Mouse (Mus musculus) limb, embryonic 14.5 days (tissue): Measurements from ENCODE around the gene Arfip1. TPM values are rescaled to one million over a fixed set of nuclear protein-coding genes. Genes with fewer than 3 reads are reported as not detected.

Source experiments
- ATAC-seq: fragments of 200-750 bp; cut with Nextera tagmentation; 2 replicates; pipeline ENCODE4 v1.8.0; 2017; ENCODE audit warnings: low read depth, moderate number of reproducible peaks, moderate TSS enrichment; ENCODE audit not compliant: low FRiP score
- DNase-seq: peaks from one replicate; pipeline ENCODE4 v3.0.0-alpha.2; 2015; ENCODE audit warnings: low spot score
- H3K27ac ChIP-seq: fragments of 300-500 bp; sonication (generic); replicated peaks from 2 replicates; pipeline ENCODE4 v1.5.1; 2014; ENCODE audit warnings: low read depth, mild to moderate bottlenecking, low read length, moderate library complexity, mixed read lengths
- H3K27me3 ChIP-seq: fragments of 300-500 bp; sonication (generic); 2 replicates; pipeline ENCODE4 v1.6.1; 2014; ENCODE audit warnings: low read length, mixed read lengths; ENCODE audit not compliant: control insufficient read depth, insufficient read depth
- H3K36me3 ChIP-seq: fragments of 300-500 bp; sonication (generic); 2 replicates; pipeline ENCODE4 v1.6.1; 2014; ENCODE audit warnings: mild to moderate bottlenecking, low read length, moderate library complexity, mixed read lengths; ENCODE audit not compliant: control insufficient read depth, insufficient read depth
- H3K4me1 ChIP-seq: fragments of 300-500 bp; sonication (generic); 2 replicates; pipeline ENCODE4 v1.6.1; 2014; ENCODE audit warnings: antibody characterized with exemption, low read length, mixed read lengths; ENCODE audit not compliant: control insufficient read depth, insufficient read depth
- H3K4me2 ChIP-seq: fragments of 300-500 bp; sonication (generic); replicated peaks from 2 replicates; pipeline ENCODE4 v1.6.1; 2014; ENCODE audit warnings: low read depth, mild to moderate bottlenecking, low read length, moderate library complexity; ENCODE audit not compliant: severe bottlenecking
- H3K4me3 ChIP-seq: fragments of 300-500 bp; sonication (generic); replicated peaks from 2 replicates; pipeline ENCODE4 v1.5.1; 2014; ENCODE audit warnings: low read length
- H3K9ac ChIP-seq: fragments of 300-500 bp; sonication (generic); 2 replicates; pipeline ENCODE4 v1.6.1; 2014; ENCODE audit warnings: mild to moderate bottlenecking, low read depth, low read length, moderate library complexity; ENCODE audit not compliant: severe bottlenecking
- H3K9me3 ChIP-seq: fragments of 300-500 bp; sonication (generic); 2 replicates; pipeline ENCODE4 v1.6.1; 2016; ENCODE audit warnings: low read length; ENCODE audit not compliant: control insufficient read depth
- POLR2A ChIP-seq: fragments of 200-500 bp; IDR thresholded peaks from 2 replicates; pipeline ENCODE4 v1.8.0; 2012; ENCODE audit warnings: inconsistent platforms, mild to moderate bottlenecking, moderate library complexity, borderline replicate concordance; ENCODE audit not compliant: insufficient read depth, insufficient read length; ENCODE audit errors: extremely low read depth
- WGBS: fragments of 180-500 bp; shearing (Covaris S2); extraction: QIAGEN DNeasy Blood & Tissue Kit; methylation state at CpG from one replicate; pipeline ENCODE4 v1.1.7; 2014; 5-methylcytosine and 5-hydroxymethylcytosine counted together
- polyA plus RNA-seq, 2 experiments: library from polyadenylated mRNA; depleted of rRNA in 1 of 2; stranded (reverse) in 1 of 2; unstranded in 1 of 2; fragments of >200 nt; fragmentation: Nextera tagmentation in 1 of 2; extraction: Ambion mirVana in 1 of 2; gene quantifications; 2 replicates each; pipeline versions ENCODE4 v1.2.1 to v1.2.3; 2012 to 2014

Arfip1 gene
- polyA plus RNA-seq, 2 experiments: 30.2 to 56.9 TPM

GRCm38 (mm10) chr3:84602759-84603158 lies 20.3 kb upstream of the Arfip1 start:
- no peak overlapping the region for H3K27ac ChIP-seq
- H3K27me3 ChIP-seq: no peaks in the 10 kb centered on the region
- 85% methylated on average over 2 of the region's 2 CpGs for WGBS
- no peak overlapping the region for H3K4me2 ChIP-seq
- no peak for TF ChIP-seq POLR2A
- no peak for ATAC-seq
- H3K4me1 ChIP-seq: no peaks in the 10 kb centered on the region
- no peak for DNase-seq
- H3K4me3 ChIP-seq: no peak overlapping the region
- no peak overlapping the region for H3K9ac ChIP-seq
- no peaks in the 10 kb centered on the region for H3K36me3 ChIP-seq
- no peaks in the 10 kb centered on the region for H3K9me3 ChIP-seq

GRCm38 (mm10) chr3:84601870-84602495 lies 19.6 kb upstream of the Arfip1 start:
- Histone ChIP-seq H3K36me3 (no peaks in the 10 kb centered on the region), H3K4me3 (no peak overlapping the region), H3K27ac (no peak overlapping the region), H3K4me1 (no peaks in the 10 kb centered on the region), H3K4me2 (no peak overlapping the region), H3K9me3 (no peaks in the 10 kb centered on the region), H3K9ac (no peak overlapping the region), H3K27me3 (no peaks in the 10 kb centered on the region)
- no peak for ATAC-seq
- DNase-seq: no peak
- no peak for TF ChIP-seq POLR2A
- 63% methylated on average over 9 of the region's 9 CpGs for WGBS

- 82% methylated on average over 6 of the region's 6 CpGs for WGBS
Observed at GRCm38 (mm10) chr3:84598756-84599155, 16.3 kb upstream of the Arfip1 start.

GRCm38 (mm10) chr3:84597996-84598734 lies 15.7 kb upstream of the Arfip1 start:
- ATAC-seq: no peak
- TF ChIP-seq POLR2A: no peak

More at GRCm38 (mm10) chr3:84598756-84599155, 16.3 kb upstream of the Arfip1 start:
- H3K4me1 ChIP-seq: peaks cover 4% of the 10 kb centered on the region; the same call in 1 of the 2 replicates
- no peak overlapping the region for H3K9ac ChIP-seq
- no peaks in the 10 kb centered on the region for H3K27me3 ChIP-seq
- no peak overlapping the region for H3K27ac ChIP-seq
- no peak overlapping the region for H3K4me3 ChIP-seq
- no peaks in the 10 kb centered on the region for H3K36me3 ChIP-seq
- no peak for ATAC-seq
- no peak overlapping the region for H3K4me2 ChIP-seq
- TF ChIP-seq POLR2A: no peak
- no peak for DNase-seq
- H3K9me3 ChIP-seq: no peaks in the 10 kb centered on the region

GRCm38 (mm10) chr3:84595677-84596234 lies 13.3 kb upstream of the Arfip1 start:
- no peak overlapping the region for H3K27ac ChIP-seq
- H3K4me3 ChIP-seq: peak overlapping the region; percentile 26; the same call in 1 of the 2 replicates
- peaks cover 4% of the 10 kb centered on the region; the same call in 1 of the 2 replicates for H3K4me1 ChIP-seq
- H3K27me3 ChIP-seq: no peaks in the 10 kb centered on the region
- ATAC-seq (no peak), DNase-seq (no peak)
- H3K9ac ChIP-seq: no peak overlapping the region
- no peaks in the 10 kb centered on the region for H3K36me3 ChIP-seq
- TF ChIP-seq POLR2A: no peak
- peak overlapping the region; percentile 44 for H3K4me2 ChIP-seq
- WGBS: 38% methylated on average over 5 of the region's 5 CpGs
- no peaks in the 10 kb centered on the region for H3K9me3 ChIP-seq

More at GRCm38 (mm10) chr3:84597996-84598734, 15.7 kb upstream of the Arfip1 start:
- Histone ChIP-seq H3K27ac (no peak overlapping the region), H3K4me2 (no peak overlapping the region), H3K4me3 (no peak overlapping the region), H3K9ac (no peak overlapping the region), H3K4me1 (peaks cover 4% of the 10 kb centered on the region; the same call in 1 of the 2 replicates), H3K9me3 (no peaks in the 10 kb centered on the region), H3K36me3 (no peaks in the 10 kb centered on the region), H3K27me3 (no peaks in the 10 kb centered on the region)
- no peak for DNase-seq
- WGBS: 82% methylated on average over 6 of the region's 6 CpGs
